Mouse (Mus musculus) C2C12 (cell line): ENCODE measurements at regions not wholly inside any gene's neighbourhood (a gene's known extent, or its start where the extent isn't known, plus 50 kb on each side); places are given as distances from the start of the nearest gene placed in this dataset.

Experiments used
- CTCF ChIP-seq: IDR thresholded peaks from one replicate; pipeline ENCODE4 v1.5.1; 2011; ENCODE audit not compliant: control insufficient read depth, insufficient read depth, insufficient read length
- MAX ChIP-seq: IDR thresholded peaks from one replicate; pipeline ENCODE4 v1.6.1; 2011; ENCODE audit warnings: mild to moderate bottlenecking, control low read depth

- no peak for TF ChIP-seq CTCF
- TF ChIP-seq MAX = no peak
These were observed 220.3 kb upstream of the Runx1 start for GRCm38 (mm10) chr16:93046221-93046620.
